Mouse (Mus musculus) A20 (cell line): ENCODE data around the gene Myo1a.

Experiments
- DNase-seq: peaks from one replicate; pipeline ENCODE4 v3.0.0-alpha.2; 2011; ENCODE audit warnings: low read depth, low spot score

The Myo1a gene

DNA sequence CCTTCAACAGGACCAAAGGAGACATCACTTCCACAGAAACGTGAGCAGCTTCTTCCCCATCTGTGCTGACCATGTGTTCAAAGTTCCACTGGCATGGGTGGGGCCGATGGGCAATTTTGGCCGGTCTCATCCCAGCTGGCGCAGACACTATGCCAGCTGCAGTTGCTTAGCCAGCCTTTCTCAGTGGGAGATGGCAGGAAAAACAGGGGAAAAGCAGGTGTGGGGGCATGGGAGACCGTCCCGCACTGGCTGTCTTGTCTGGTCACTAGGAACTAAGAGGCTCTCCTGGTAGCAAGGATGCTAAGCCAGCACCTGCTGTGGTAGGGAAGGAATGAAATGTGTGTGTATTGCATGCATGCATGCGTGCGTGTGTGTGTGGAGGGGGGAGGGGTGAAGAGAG, 23.5 kb downstream of the Myo1a start:
- DNase-seq = no peak

- no peak for DNase-seq
Measured at GRCm38 (mm10) chr10:127730285-127730932, 25.4 kb downstream of the Myo1a start.

GRCm38 (mm10) chr10:127730933-127731310, 26.0 kb downstream of the Myo1a start:
- no peak for DNase-seq

DNA sequence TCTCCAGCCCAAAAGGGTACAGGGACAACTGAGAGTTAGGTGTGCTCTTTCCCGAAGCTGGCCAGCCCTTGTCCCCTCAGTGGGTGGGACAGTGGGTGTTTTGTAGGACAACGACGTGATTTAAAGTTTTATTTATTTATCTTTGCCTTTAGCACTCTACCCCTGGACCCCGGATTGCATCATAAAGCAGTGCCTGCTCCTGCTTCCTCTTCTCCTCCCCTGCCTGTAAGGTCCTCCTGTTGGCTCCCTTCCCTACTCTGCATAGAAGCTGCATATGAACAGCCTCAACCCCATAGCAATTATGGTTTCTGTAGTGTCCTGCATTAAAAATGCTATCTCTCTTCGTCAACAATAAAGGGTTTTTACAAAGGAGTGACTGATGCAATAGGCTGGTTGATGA, 26.4 kb downstream of the Myo1a start:
- no peak for DNase-seq

DNA sequence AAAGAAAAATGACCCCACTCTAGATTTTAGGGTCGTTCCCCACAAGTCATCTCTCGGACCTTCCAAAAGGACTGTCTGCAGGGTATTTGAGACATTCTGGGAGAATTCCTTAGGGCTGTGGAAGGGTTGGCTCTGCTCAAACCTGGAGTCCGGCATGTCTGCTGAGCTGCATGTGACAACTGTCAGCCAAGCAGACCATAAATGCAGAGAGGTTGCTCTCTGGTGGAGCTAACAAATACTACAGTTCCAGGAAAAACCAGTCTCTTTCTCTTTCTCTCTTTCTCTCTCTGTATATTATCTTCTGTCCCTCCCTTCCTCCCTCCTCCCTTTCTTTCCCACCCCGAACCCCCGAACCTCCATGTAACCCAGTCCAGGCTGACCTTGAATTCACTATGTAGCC, 29.5 kb downstream of the Myo1a start:
- DNase-seq = no peak

DNA sequence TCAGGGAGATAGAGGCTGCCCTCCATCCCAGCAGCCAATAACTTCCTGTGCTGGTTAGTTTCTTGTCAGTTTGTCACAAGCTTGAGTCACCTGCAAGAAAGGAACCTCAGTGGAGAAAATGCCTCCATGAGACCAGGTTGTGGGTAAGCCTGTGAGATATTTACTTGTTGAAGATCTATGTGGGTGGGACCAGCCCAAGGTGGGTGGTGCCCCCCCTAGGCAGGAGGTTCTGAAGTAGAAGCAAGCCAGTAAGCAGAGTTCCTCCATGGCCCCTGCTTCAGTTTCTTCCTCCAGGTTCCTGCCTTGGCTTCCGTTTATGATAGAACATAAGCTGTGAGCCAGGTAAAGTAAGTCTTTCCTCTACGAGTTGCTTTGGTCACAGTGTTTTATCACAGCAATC, 31.3 kb downstream of the Myo1a start:
- peak; percentile 22 for DNase-seq

DNA sequence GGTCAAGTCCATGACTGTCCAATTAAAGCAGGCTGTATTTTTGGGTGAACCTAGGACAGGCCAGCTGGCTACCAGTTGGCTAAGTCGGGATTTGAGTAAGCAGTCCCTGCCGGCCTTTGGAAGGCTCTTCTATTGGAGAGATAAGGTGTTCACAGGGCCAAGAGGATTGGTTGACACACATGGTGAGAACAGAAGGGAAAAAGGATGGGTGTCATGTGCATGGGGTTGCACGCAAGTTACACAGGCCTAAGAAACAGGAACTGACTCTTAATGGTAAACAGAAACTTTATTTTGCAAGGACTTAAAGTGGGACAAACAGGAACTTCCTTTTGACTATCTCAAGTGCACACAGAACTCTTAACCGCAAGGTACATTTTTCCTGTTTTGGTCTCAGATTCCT, 31.9 kb downstream of the Myo1a start:
- peak; percentile 62 for DNase-seq

- no peak for DNase-seq
Measured at GRCm38 (mm10) chr10:127737552-127737951, 32.6 kb downstream of the Myo1a start.

DNA sequence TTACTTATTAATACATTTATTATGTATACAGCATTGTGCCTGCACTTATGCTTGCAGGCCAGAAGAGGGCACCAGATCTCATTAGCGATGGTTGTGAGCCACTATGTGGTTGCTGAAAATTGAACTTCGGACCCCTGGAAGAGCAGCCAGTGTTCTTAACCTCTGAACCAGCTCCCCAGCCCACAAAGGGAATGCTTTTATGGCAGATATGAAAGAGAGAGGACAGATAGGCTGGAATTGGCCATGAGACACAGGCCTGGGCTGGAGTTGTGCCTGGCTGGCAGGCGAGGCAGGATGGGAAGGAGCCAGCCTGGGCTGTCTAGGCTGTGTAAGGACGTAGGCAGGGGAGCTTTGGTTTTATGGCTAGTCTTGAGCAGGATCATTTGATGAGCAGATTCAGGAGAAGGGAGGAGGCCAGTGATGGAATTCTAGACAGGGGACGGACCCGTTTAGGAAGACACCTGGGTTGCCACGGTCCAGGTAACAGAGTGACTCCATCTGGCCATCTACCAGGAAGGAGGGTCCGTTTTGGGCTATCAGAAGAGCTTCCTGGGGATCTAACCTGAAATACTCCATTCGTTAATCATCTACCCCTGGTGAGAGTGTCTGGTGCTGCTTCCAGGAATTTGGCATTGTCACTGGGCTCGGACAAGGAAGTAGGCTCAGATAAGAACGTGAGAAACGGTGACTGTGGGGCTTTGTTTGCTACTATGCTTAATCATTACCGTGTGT, 33.3 kb downstream of the Myo1a start:
- DNase-seq = peak; percentile 71

DNA sequence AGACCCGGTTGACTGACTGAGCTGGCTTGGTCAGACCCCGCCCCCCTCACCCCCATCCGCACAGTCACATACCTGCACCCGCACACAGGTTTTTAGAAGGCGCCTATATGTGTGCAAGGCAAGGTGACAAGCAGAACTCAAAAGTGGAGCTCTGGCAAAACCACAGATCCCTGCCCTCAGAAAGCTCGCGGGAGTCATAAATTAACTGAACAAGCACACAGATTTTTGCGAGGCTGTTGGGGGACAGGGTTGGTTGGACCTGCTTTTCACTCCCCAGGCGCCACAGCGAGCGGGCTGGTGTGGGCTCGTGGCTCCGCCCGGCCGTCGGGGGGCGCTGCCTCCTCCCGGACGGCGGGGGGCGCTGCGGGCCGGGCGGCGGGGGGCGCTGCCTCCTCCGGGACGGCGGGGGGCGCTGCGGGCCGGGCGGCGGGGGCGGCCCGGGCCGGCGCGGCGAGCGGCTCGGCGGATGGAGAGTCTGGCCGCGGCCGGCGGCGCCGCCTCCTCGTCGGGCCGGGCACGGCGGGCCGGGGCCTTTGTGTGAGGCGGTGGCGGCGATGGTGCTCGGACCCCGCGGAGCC, 34.2 kb downstream of the Myo1a start, which contains the start of gene Zbtb39:
TSS of gene Zbtb39 (plus strand) at position 456 of the 578 bp plus-strand sequence.
- peak; percentile 84 for DNase-seq

DNA sequence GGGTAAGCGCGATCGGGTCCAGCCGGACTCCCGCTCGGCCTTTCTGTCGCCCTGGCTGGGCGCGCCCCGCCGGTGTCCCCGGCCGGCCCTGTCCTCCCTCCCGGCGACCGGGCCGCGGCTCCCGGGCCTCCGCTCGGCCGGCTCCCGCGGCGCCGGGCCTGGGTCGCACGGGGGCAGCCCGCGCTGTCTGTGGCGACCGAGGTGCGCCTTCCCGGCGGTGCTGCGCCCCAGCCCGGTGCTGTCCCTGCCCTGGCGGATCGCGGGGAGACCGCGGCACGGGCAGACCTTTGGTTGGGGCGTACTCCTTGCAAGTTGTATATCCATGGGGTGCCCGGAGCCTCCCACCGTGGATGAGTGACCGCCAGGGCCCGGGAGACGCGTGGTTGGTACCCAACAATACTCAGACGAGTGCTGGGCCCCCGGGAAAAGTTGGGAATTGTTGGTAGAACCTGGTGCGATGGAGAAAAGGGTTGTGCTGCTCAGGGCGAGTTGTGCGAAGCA, 34.7 kb downstream of the Myo1a start:
- DNase-seq = peak; percentile 52

DNA sequence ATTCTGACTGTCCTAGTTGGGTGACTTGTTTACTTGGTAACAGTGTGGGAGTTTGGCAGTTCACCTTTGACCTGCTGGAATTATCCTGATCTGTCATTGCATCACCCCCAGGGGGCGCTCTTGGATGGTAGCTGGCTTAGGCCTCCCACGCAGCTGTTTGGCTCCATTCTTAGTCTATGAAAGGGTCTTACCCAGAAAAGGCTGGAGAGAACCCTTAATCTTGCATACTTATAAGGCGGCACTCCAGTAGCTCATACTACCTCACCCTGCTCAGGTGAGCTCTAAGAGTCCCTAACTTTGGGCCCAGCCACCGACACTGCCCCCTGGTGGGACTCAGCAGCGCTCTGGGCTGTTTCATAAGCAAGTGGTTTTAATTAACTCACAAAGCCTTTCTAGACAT, 39.7 kb downstream of the Myo1a start:
- DNase-seq = peak; percentile 58

GRCm38 (mm10) chr10:127745886-127746285, 40.9 kb downstream of the Myo1a start:
- DNase-seq = no peak

GRCm38 (mm10) chr10:127747254-127747653, 42.3 kb downstream of the Myo1a start:
- no peak for DNase-seq

DNA sequence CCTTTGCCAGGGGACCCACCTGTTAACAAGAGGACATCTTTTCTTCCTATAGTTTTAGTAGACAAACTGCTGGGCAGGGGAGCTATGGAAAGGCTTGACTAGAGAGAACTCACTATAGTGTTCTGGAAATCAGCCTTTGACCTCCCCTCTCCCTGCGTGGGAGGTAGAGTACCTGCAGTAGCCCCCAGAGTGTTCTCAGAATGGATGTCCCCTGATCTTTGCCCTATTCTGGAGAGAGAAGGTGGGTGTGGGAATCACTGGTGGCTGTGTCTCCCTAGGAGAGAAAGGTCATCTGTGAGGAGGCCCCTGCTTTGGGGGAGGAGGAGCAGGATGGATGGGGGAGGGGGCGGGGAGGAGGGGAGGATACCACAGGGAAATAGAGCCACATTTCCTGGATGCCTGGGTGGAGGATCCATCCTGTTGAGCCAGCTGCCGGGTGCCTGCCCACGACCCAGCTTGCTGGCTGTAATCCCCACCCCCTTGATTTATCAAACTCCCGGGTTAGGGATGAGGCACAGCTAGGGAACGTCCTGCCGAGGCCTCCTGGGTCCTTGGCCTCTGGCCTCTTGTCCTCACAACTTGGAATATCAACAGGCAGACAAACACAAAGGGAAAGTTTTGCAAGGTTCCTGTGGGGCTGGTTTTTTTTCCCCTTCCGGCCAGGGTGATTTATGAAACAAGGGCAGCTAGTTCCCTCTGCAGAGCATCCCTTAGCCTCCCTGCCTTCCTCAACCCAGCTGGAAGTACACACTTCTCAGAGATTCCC, 44.1 kb downstream of the Myo1a start:
- DNase-seq = no peak

- no peak for DNase-seq
Measured at GRCm38 (mm10) chr10:127750136-127750777, 45.3 kb downstream of the Myo1a start.

DNA sequence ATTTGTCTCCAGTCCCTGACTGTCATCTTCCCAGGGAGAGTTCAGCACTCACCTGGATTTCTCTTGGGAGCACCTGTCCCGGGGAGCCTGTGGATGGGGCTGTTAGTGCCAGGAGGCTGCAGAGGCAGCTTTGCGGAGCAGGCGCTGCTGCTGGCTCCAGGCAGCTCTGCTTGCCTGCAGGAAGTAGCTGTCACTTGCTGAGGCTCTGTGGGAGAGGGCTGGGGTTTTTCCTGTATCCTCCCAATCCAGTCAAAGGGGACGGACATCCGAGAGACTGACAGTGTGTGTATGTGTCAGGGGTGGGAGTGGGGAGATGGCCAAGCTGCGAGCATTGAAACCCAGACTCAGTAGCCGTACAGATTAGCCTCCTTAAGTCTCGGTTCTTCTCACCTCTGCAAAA, 46.6 kb downstream of the Myo1a start, which contains the start of gene Gpr182:
TSS of gene Gpr182 (minus strand) at position 185 of the 400 bp plus-strand sequence.
- no peak for DNase-seq

GRCm38 (mm10) chr10:127754566-127755166, 49.7 kb downstream of the Myo1a start:
- no peak for DNase-seq

DNA sequence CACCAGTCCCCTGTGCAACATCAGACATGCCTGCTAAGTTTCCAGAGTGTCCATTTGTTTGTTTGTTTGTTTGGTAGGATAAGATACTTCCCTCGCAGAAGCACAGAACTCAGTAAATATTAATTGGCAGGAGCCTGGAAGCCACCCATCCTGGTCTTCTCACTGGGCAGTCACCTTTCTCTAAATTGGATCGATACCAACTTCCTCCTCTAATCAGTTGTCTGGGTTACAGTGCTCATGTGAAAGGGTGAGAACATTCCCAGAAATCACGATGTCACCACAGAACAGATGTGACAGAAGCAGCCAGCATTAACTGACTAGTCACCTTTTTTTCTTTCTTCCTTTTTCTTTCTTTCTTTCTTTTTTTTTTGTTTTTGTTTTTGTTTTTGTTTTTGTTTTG, 50.3 kb downstream of the Myo1a start:
- DNase-seq = no peak

DNA sequence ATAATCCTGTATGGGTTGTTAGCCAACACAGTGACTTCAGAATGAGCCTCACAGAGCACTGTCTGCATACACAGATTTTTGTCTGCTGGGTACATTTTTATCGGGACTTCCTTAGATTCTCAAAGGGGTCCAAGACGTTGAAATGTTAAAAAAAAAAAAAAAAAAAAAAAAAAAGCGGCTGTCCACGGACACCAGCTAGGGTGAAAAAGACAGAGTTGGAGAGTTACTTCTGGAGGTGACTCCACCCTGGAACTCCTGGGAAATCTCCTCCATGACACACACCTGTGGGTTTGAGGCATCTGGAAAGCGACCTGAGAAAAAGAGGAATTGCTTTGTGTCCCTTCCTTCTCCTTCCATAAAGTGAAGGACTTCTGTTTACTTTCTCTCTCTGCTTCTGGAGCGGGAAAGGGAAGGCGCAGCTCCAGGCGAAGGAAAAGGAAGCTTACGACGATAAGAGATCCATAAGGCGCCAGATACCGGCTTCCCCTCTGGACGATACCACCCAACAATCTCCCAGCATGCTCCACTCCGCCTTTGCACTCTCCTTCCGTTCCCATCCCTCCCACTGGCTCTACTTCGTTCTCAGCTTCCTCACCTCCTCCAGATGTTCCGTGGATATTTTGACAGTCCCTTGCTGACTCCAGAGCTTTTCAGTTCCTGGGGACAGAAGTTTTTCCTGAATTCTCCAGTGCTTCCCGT, 50.9 kb downstream of the Myo1a start:
- no peak for DNase-seq
